Mouse (Mus musculus) megakaryocyte, embryonic 14.5 days (primary cell): ENCODE data around the gene Dmrt3.

Experiments used
- FLI1 ChIP-seq: IDR thresholded peaks from 2 replicates; pipeline ENCODE4 v1.6.1; 2012; ENCODE audit warnings: low read length, inconsistent platforms, mixed read lengths
- GATA1 ChIP-seq: IDR thresholded peaks from 3 replicates; pipeline ENCODE4 v1.6.1; 2012; ENCODE audit warnings: mixed read lengths, low read length, inconsistent platforms, borderline replicate concordance

DNA sequence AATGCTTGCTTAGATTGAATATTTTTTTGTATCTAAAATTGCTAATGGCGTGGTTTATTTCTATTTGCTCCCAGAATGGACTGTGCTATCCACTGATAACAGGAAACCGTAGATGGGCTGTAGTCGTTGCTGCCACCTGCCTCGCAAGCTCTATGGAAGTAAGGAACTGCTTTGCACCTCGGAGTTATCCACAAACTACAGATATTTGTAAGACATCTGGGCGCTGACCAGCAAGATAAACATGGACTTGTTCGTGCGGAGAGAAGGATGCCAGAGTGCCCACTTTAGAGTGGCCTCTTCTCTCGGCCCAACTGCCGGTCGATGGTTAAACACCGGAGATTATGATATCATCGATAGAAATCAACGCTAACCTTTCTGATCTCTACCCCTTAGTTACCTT is 61.6 kb downstream of the Dmrt3 start:
- TF ChIP-seq GATA1 (no peak), FLI1 (no peak)
